Mouse (Mus musculus) layer of hippocampus, postnatal 36 days (tissue): ENCODE data around the gene Gm4881. TPM values are rescaled to one million over a fixed set of nuclear protein-coding genes. Genes with fewer than 3 reads are reported as not detected.

ENCODE experiments used
- DNase-seq, 2 experiments: peaks; one replicate each; pipeline ENCODE4 v3.0.0; 2022
- total RNA-seq, 2 experiments: library from RNA; stranded (reverse); gene quantifications; 2 replicates each; pipeline ENCODE4 v1.2.3; 2021

The Gm4881 gene
- total RNA-seq = not detected

- no peak for DNase-seq
Measured at GRCm38 (mm10) chr7:24944257-24944950, at the start of gene Gm4881. TSS of gene Gm4881 (minus strand) at chr7:24944494.

GRCm38 (mm10) chr7:24993081-24993480 is 48.8 kb upstream of the Gm4881 start:
- DNase-seq = no peak

GRCm38 (mm10) chr7:24990478-24990877 is 46.2 kb upstream of the Gm4881 start:
- DNase-seq = no peak

GRCm38 (mm10) chr7:24987941-24988340 is 43.6 kb upstream of the Gm4881 start:
- DNase-seq = no peak

GRCm38 (mm10) chr7:24985799-24986198 is 41.5 kb upstream of the Gm4881 start:
- DNase-seq = no peak

- DNase-seq = no peak
Measured at GRCm38 (mm10) chr7:24984307-24984706, 40.0 kb upstream of the Gm4881 start.

- DNase-seq = no peak
Measured at GRCm38 (mm10) chr7:24983396-24983795, 39.1 kb upstream of the Gm4881 start.

GRCm38 (mm10) chr7:24980439-24980838 is 36.1 kb upstream of the Gm4881 start:
- no peak for DNase-seq

GRCm38 (mm10) chr7:24978781-24979180 is 34.5 kb upstream of the Gm4881 start:
- DNase-seq = no peak

GRCm38 (mm10) chr7:24974893-24975595 is 30.8 kb upstream of the Gm4881 start:
- DNase-seq = no peak

GRCm38 (mm10) chr7:24973902-24974301 is 29.6 kb upstream of the Gm4881 start:
- no peak for DNase-seq

- no peak for DNase-seq
Measured at GRCm38 (mm10) chr7:24973208-24973607, 28.9 kb upstream of the Gm4881 start.

- peak; percentile 92 for DNase-seq
Measured at GRCm38 (mm10) chr7:24971972-24972893, 27.9 kb upstream of the Gm4881 start, which contains the start of gene Rabac1. TSS of gene Rabac1 (minus strand) at chr7:24972754.

- no peak for DNase-seq
Measured at GRCm38 (mm10) chr7:24971261-24971971, 27.1 kb upstream of the Gm4881 start.

- DNase-seq = no peak
Measured at GRCm38 (mm10) chr7:24970341-24970740, 26.0 kb upstream of the Gm4881 start.

GRCm38 (mm10) chr7:24969805-24970204 is 25.5 kb upstream of the Gm4881 start:
- DNase-seq = peak; percentile 62 to 68

GRCm38 (mm10) chr7:24968463-24968862 is 24.2 kb upstream of the Gm4881 start:
- DNase-seq = no peak

- no peak for DNase-seq
Measured at GRCm38 (mm10) chr7:24967966-24968365, 23.7 kb upstream of the Gm4881 start.

GRCm38 (mm10) chr7:24964897-24965535 is 20.7 kb upstream of the Gm4881 start:
- peak; percentile 70 to 80 for DNase-seq

GRCm38 (mm10) chr7:24964288-24964687 is 20.0 kb upstream of the Gm4881 start:
- DNase-seq = no peak

GRCm38 (mm10) chr7:24955226-24955625 is 10.9 kb upstream of the Gm4881 start:
- no peak for DNase-seq

GRCm38 (mm10) chr7:24954450-24954849 is 10.2 kb upstream of the Gm4881 start:
- no peak for DNase-seq
